Mouse (Mus musculus) olfactory bulb, adult 2 months (tissue): ENCODE data around the gene Il1rapl2. TPM values are rescaled to one million over a fixed set of nuclear protein-coding genes. Genes with fewer than 3 reads are reported as not detected.

Source experiments
- H3K27ac ChIP-seq: fragments of 200-500 bp; 2 replicates; pipeline ENCODE4 v1.5.1; 2012; ENCODE audit warnings: low read depth, low read length; ENCODE audit not compliant: insufficient read depth
- H3K4me1 ChIP-seq: fragments of 200-500 bp; 2 replicates; pipeline ENCODE4 v1.6.1; 2012; ENCODE audit warnings: low read length; ENCODE audit not compliant: control insufficient read depth, insufficient read depth
- H3K4me3 ChIP-seq: fragments of 200-500 bp; 2 replicates; pipeline ENCODE4 v1.5.1; 2012; ENCODE audit warnings: mild to moderate bottlenecking, low read depth, low read length, moderate library complexity; ENCODE audit not compliant: insufficient read depth
- CTCF ChIP-seq: fragments of 200-500 bp; IDR thresholded peaks from 2 replicates; pipeline ENCODE4 v1.5.1; 2012; ENCODE audit warnings: low read depth, mild to moderate bottlenecking, low read length, moderate library complexity; ENCODE audit not compliant: insufficient read depth
- POLR2A ChIP-seq: fragments of 200-500 bp; IDR thresholded peaks from 2 replicates; pipeline ENCODE4 v1.6.1; 2012; ENCODE audit warnings: mild to moderate bottlenecking, low read depth, low read length, moderate library complexity; ENCODE audit not compliant: insufficient read depth
- WGBS: fragments of 180-500 bp; shearing (Covaris S2); methylation state at CpG from one replicate; pipeline ENCODE4 v1.1.7; 2018; 5-methylcytosine and 5-hydroxymethylcytosine counted together
- polyA plus RNA-seq: library from polyadenylated mRNA; stranded (reverse); fragments of >200 nt; gene quantifications from 2 replicates; pipeline ENCODE4 v1.2.4, GENCODE M21; 2012; ENCODE audit warnings: low replicate concordance; ENCODE audit not compliant: missing spikeins, insufficient read depth, insufficient read length

Gene Il1rapl2
- polyA plus RNA-seq, 1 experiment, result not detected

DNA sequence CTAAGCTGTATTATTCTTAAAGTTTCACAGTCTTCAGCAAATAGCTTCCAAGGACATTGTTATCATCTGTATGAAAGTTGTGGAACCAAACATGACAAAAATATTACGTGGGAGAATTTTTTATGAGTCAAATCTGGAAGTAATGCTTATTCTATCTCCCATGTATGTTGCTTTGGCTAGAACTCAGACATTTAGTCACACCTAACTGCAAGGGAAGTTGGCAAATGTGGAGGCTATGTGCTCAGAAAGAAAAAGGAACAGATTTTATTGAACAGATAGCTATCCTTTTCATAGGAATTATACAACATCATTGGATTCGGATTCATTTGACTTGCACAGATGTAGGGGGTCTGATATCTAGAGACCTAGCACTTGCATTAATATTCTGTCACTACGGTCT, 908.1 kb downstream of the Il1rapl2 start:
- TF ChIP-seq POLR2A (no peak), CTCF (no peak)
- Histone ChIP-seq H3K27ac (no peak overlapping the region), H3K4me3 (no peak overlapping the region), H3K4me1 (no peaks in the 10 kb centered on the region)
- WGBS, result 82% methylated on average over 3 of the region's 3 CpGs

GRCm38 (mm10) chrX:138500510-138500909, 930.1 kb downstream of the Il1rapl2 start:
- TF ChIP-seq POLR2A, result no peak
- no peak for TF ChIP-seq CTCF
- H3K4me3 ChIP-seq, result no peak overlapping the region
- 70% methylated on average over 1 of the region's 1 CpGs for WGBS
- H3K27ac ChIP-seq, result no peak overlapping the region
- H3K4me1 ChIP-seq, result no peaks in the 10 kb centered on the region

DNA sequence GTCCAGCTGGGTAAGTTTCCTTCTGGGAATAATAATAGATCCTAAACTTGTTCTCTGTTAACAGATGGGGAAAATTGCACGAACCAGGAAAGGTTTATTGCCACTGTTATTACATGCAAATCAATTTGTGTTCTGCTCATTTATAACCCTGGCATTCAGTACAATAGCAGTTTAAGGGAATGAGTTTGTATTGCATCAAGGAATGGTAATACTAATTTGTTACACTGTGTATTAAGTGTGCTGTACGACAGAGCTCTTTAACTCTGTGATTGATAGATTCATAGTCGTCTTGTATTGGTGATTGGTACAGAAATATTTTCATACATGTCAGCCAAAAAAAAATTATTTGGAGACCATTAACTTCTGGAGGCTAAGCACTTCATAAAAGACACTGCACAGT, 934.6 kb downstream of the Il1rapl2 start:
- 31% methylated on average over 3 of the region's 3 CpGs for WGBS
- Histone ChIP-seq H3K4me1 (no peaks in the 10 kb centered on the region), H3K27ac (no peak overlapping the region), H3K4me3 (no peak overlapping the region)
- TF ChIP-seq CTCF, result no peak
- no peak for TF ChIP-seq POLR2A

DNA sequence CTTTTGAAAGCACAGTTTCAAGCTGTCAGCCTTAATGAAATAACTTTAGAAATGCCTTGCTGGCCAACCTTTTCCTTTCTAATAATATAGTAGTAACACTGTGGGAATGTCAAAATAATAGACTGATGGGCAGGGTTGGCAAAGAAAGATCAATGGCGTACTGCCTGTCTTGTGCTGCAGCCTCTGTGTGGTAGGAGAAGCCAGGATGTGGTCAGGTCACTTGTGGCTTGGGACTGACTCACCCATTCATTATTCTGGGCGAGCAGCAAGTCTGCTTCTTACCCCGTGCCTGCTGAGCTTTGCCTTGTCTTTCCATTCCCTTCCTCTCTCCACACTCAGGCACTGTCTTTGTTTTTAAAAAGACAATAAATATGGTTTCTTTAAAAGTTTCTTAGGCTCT, 1049.7 kb downstream of the Il1rapl2 start:
- H3K4me3 ChIP-seq, result no peak overlapping the region
- WGBS, result 48% methylated on average over 3 of the region's 3 CpGs

GRCm38 (mm10) chrX:138625311-138625710, 1054.9 kb downstream of the Il1rapl2 start:
- Histone ChIP-seq H3K27ac (no peak overlapping the region), H3K4me1 (no peaks in the 10 kb centered on the region), H3K4me3 (no peak overlapping the region)
- TF ChIP-seq CTCF, result no peak

More for the DNA sequence above, 1049.7 kb downstream of the Il1rapl2 start:
- Histone ChIP-seq H3K4me1 (no peaks in the 10 kb centered on the region), H3K27ac (no peak overlapping the region)
- TF ChIP-seq POLR2A (no peak), CTCF (no peak)

DNA sequence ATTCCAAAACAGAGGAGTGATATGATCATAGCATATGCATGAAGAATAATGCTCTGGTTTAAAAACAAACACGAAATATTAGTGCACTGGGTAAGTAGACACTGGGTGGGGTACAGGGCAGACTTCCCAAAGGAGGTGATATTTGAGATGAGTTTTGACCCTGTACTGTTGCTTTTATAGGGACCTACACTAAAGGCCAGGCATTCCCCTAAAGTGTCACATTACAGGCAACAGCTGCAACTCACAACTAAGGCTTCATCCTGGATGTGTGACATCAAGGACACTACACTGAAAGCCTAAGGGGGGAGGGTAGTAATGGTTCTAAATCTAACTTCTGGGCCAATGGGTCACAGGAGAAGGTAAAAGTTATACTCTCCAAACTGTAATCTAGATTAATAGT, 1152.0 kb downstream of the Il1rapl2 start:
- H3K27ac ChIP-seq, result no peak overlapping the region
- TF ChIP-seq CTCF (no peak), POLR2A (no peak)
- no peaks in the 10 kb centered on the region for H3K4me1 ChIP-seq
- WGBS, result 35% methylated on average over 1 of the region's 1 CpGs
- H3K4me3 ChIP-seq, result no peak overlapping the region

- no peak overlapping the region for H3K27ac ChIP-seq
- 69% methylated on average over 3 of the region's 3 CpGs for WGBS
- no peaks in the 10 kb centered on the region for H3K4me1 ChIP-seq
- H3K4me3 ChIP-seq, result no peak overlapping the region
- no peak for TF ChIP-seq POLR2A
Measured at GRCm38 (mm10) chrX:138800958-138801357, 1230.5 kb downstream of the Il1rapl2 start.

DNA sequence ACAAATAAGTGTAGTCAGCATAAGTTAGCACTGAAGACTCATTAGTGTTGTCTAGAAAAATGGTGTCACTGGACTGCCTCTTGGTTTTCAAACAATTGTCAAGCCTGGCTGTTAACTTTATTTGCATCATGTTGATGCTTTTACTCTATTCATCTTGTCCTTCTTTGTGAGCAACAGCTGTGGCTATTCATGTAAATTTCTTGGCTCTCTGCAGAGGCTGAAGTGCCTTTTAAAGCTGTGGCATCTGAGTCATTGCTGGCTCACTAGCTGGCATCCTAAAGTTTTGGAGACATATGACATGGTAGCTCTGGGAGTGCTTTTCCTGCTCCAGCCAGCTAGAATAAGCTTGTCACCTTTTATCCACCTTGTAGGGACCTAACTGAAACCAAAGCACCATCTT, 1261.5 kb downstream of the Il1rapl2 start:
- Histone ChIP-seq H3K27ac (no peak overlapping the region), H3K4me1 (no peaks in the 10 kb centered on the region), H3K4me3 (no peak overlapping the region)
- TF ChIP-seq CTCF (no peak), POLR2A (no peak)

GRCm38 (mm10) chrX:138833894-138834293, 1263.5 kb downstream of the Il1rapl2 start:
- Histone ChIP-seq H3K4me3 (no peak overlapping the region), H3K4me1 (no peaks in the 10 kb centered on the region), H3K27ac (no peak overlapping the region)
- 44% methylated on average over 2 of the region's 2 CpGs for WGBS
- TF ChIP-seq POLR2A (no peak), CTCF (no peak)

GRCm38 (mm10) chrX:138838381-138838780, 1268.0 kb downstream of the Il1rapl2 start:
- H3K27ac ChIP-seq, result no peak overlapping the region
- no peaks in the 10 kb centered on the region for H3K4me1 ChIP-seq
- no peak overlapping the region for H3K4me3 ChIP-seq
- WGBS, result 90% methylated on average over 3 of the region's 3 CpGs
- TF ChIP-seq POLR2A (no peak), CTCF (no peak)
